Mouse (Mus musculus) megakaryocyte, embryonic 14.5 days (primary cell): ENCODE results near the gene Fcf1.

Experiments used
- FLI1 ChIP-seq: IDR thresholded peaks from 2 replicates; pipeline ENCODE4 v1.6.1; 2012; ENCODE audit warnings: low read length, inconsistent platforms, mixed read lengths
- GATA1 ChIP-seq: IDR thresholded peaks from 3 replicates; pipeline ENCODE4 v1.6.1; 2012; ENCODE audit warnings: mixed read lengths, low read length, inconsistent platforms, borderline replicate concordance

- TF ChIP-seq GATA1 (no peak), FLI1 (no peak)
Observed at GRCm38 (mm10) chr12:84939117-84939516, 31.6 kb upstream of the Fcf1 start.
